Mouse (Mus musculus) urinary bladder, postnatal 10 days (tissue): ENCODE measurements at regions not wholly inside any gene's neighbourhood (a gene's known extent, or its start where the extent isn't known, plus 50 kb on each side); places are given as distances from the start of the nearest gene placed in this dataset.

Experiments used
- DNase-seq: peaks from one replicate; pipeline ENCODE4 v3.0.0; 2022; ENCODE audit warnings: low spot score

GRCm38 (mm10) chr15:64520568-64520967 lies 296.9 kb upstream of the Gm21798 start:
- DNase-seq, result no peak

- DNase-seq, result no peak
Measured at GRCm38 (mm10) chr15:64532260-64533120, 285.0 kb upstream of the Gm21798 start.

- DNase-seq, result no peak
Measured at GRCm38 (mm10) chr15:64533169-64533795, 284.2 kb upstream of the Gm21798 start.

GRCm38 (mm10) chr15:64534166-64534565 lies 283.3 kb upstream of the Gm21798 start:
- no peak for DNase-seq

- DNase-seq, result no peak
Measured at GRCm38 (mm10) chr15:64535160-64535559, 282.3 kb upstream of the Gm21798 start.

GRCm38 (mm10) chr15:64541395-64541794 lies 276.1 kb upstream of the Gm21798 start:
- no peak for DNase-seq

- no peak for DNase-seq
Measured at GRCm38 (mm10) chr15:64542250-64542901, 275.1 kb upstream of the Gm21798 start.

GRCm38 (mm10) chr15:64542908-64543307 lies 274.6 kb upstream of the Gm21798 start:
- DNase-seq, result no peak

- DNase-seq, result no peak
Measured at GRCm38 (mm10) chr15:64546035-64546434, 271.5 kb upstream of the Gm21798 start.

- DNase-seq, result no peak
Measured at GRCm38 (mm10) chr15:64557540-64557939, 260.0 kb upstream of the Gm21798 start.

GRCm38 (mm10) chr15:64558220-64558619 lies 259.3 kb upstream of the Gm21798 start:
- no peak for DNase-seq

GRCm38 (mm10) chr15:64562431-64563111 lies 254.9 kb upstream of the Gm21798 start:
- DNase-seq, result no peak

- no peak for DNase-seq
Measured at GRCm38 (mm10) chr15:64564703-64565102, 252.8 kb upstream of the Gm21798 start.

GRCm38 (mm10) chr15:64576891-64577535 lies 240.5 kb upstream of the Gm21798 start:
- no peak for DNase-seq

GRCm38 (mm10) chr15:64578991-64579390 lies 238.5 kb upstream of the Gm21798 start:
- no peak for DNase-seq

- DNase-seq, result no peak
Measured at GRCm38 (mm10) chr15:64580481-64580880, 237.0 kb upstream of the Gm21798 start.

GRCm38 (mm10) chr15:64581046-64581445 lies 236.4 kb upstream of the Gm21798 start:
- no peak for DNase-seq

- DNase-seq, result no peak
Measured at GRCm38 (mm10) chr15:64584129-64584528, 233.4 kb upstream of the Gm21798 start.

- DNase-seq, result no peak
Measured at GRCm38 (mm10) chr15:64586776-64587175, 230.7 kb upstream of the Gm21798 start.

- DNase-seq, result no peak
Measured at GRCm38 (mm10) chr15:64590092-64590881, 227.2 kb upstream of the Gm21798 start.

GRCm38 (mm10) chr15:64613503-64613902 lies 204.0 kb upstream of the Gm21798 start:
- DNase-seq, result no peak
